Mouse (Mus musculus) olfactory bulb, adult 2 months (tissue): ENCODE data around the gene Cenpe. TPM values are rescaled to one million over a fixed set of nuclear protein-coding genes. Genes with fewer than 3 reads are reported as not detected.

Source experiments
- H3K27ac ChIP-seq: fragments of 200-500 bp; 2 replicates; pipeline ENCODE4 v1.5.1; 2012; ENCODE audit warnings: low read depth, low read length; ENCODE audit not compliant: insufficient read depth
- H3K4me1 ChIP-seq: fragments of 200-500 bp; 2 replicates; pipeline ENCODE4 v1.6.1; 2012; ENCODE audit warnings: low read length; ENCODE audit not compliant: control insufficient read depth, insufficient read depth
- H3K4me3 ChIP-seq: fragments of 200-500 bp; 2 replicates; pipeline ENCODE4 v1.5.1; 2012; ENCODE audit warnings: mild to moderate bottlenecking, low read depth, low read length, moderate library complexity; ENCODE audit not compliant: insufficient read depth
- CTCF ChIP-seq: fragments of 200-500 bp; IDR thresholded peaks from 2 replicates; pipeline ENCODE4 v1.5.1; 2012; ENCODE audit warnings: low read depth, mild to moderate bottlenecking, low read length, moderate library complexity; ENCODE audit not compliant: insufficient read depth
- POLR2A ChIP-seq: fragments of 200-500 bp; IDR thresholded peaks from 2 replicates; pipeline ENCODE4 v1.6.1; 2012; ENCODE audit warnings: mild to moderate bottlenecking, low read depth, low read length, moderate library complexity; ENCODE audit not compliant: insufficient read depth
- WGBS: fragments of 180-500 bp; shearing (Covaris S2); methylation state at CpG from one replicate; pipeline ENCODE4 v1.1.7; 2018; 5-methylcytosine and 5-hydroxymethylcytosine counted together
- polyA plus RNA-seq: library from polyadenylated mRNA; stranded (reverse); fragments of >200 nt; gene quantifications from 2 replicates; pipeline ENCODE4 v1.2.4, GENCODE M21; 2012; ENCODE audit warnings: low replicate concordance; ENCODE audit not compliant: missing spikeins, insufficient read depth, insufficient read length

The Cenpe gene
- polyA plus RNA-seq, 1 experiment: 38.3 TPM

DNA sequence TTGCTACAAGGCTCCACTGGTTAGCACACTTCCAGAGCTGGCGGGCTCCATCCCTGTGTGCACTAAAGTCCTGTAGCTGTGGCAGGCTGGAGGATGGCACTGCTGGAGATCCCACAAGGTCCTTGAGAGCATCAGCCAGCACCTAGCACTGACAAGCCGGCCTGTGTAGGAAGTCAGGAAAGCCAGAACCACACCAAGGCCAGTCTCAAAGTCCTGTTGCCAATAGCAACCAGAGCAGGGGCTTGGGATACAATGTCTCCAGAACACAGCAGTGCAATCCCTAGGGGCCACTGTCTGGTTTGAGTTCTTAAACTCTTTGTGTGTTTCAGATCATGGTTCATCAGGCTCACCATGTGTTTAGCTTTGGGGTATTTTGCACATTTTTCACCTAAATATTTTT, 102.5 kb downstream of the Cenpe start:
- TF ChIP-seq CTCF (no peak), POLR2A (no peak)
- WGBS: 59% methylated on average over 2 of the region's 2 CpGs

DNA sequence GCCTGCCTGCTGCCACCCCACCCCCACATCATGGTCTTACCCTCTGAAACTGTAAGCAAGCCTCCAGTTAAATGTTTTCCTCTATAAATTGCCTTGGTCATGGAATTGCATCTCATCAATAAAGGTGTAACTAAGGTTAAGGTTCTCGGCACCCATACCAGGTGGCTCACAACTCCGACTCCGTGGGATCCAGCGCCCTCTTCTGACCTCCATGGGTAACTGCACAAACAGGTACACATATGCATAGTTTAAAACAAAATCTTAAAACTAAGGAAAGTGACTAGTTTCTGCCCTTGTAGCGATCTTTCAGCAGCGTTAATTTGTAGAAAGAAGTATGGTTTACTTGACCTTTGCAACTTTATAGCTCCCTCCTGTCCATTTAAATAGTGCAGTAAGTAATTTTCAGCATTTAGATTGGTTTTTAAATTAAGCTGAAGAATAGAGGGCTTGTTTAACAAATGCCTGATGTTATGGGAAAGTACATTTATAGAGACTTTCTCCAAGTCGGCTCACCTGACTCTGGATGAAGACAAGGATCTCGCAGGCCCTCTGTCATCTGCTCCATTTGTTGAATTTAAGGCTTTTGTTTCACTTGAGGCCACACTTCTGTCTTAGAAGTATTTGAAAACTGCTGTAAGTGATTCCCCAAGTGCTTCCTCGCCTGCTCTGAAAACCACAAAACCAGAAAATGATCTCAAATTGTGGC, 103.5 kb downstream of the Cenpe start:
- TF ChIP-seq POLR2A (no peak), CTCF (no peak)
- WGBS: 95% methylated on average over 9 of the region's 9 CpGs
- no peaks in the 10 kb centered on the region for H3K4me1 ChIP-seq

More for the DNA sequence above, 102.5 kb downstream of the Cenpe start:
- no peak overlapping the region for H3K4me3 ChIP-seq
- no peak overlapping the region for H3K27ac ChIP-seq
- no peaks in the 10 kb centered on the region for H3K4me1 ChIP-seq

DNA sequence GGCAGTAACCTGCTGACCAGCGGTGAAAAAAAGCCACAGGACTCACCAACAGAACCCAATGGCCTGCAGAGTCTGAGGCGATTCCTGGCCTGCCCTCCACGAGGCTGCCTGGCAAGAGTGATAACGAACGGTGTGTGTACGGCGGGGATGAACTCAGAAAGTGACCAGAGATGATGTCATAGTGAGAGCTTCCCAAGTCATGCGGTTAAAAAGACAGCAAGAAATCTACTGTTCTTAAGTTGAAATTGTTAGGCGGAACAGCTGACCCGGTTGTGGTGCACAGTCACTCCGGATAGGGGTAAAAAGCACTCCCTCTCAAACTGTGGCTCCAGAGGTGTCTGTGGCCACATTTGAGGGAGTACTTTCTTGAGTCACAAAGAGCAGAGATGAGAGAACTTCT, 106.0 kb downstream of the Cenpe start:
- TF ChIP-seq CTCF: no peak
- no peak for TF ChIP-seq POLR2A
- WGBS: 91% methylated on average over 11 of the region's 11 CpGs
- H3K27ac ChIP-seq: no peak overlapping the region

More for the DNA sequence above, 103.5 kb downstream of the Cenpe start:
- H3K4me3 ChIP-seq: no peak overlapping the region
- H3K27ac ChIP-seq: no peak overlapping the region

More for the DNA sequence above, 106.0 kb downstream of the Cenpe start:
- no peaks in the 10 kb centered on the region for H3K4me1 ChIP-seq
- H3K4me3 ChIP-seq: no peak overlapping the region

Other genes starting within 250 kb of the Cenpe start
- not detected in 2 replicates for gene Bdh2, start 68.7 kb downstream of the Cenpe start, polyA plus RNA-seq
- not detected in 2 replicates for gene Slc9b2, start 95.2 kb downstream of the Cenpe start, polyA plus RNA-seq
- not detected in 2 replicates for gene Slc9b1, start 135.5 kb downstream of the Cenpe start, polyA plus RNA-seq
- gene Cisd2, start 211.4 kb downstream of the Cenpe start, polyA plus RNA-seq: not detected in 2 replicates
- 60.9 and 109 TPM in 2 replicates for gene Ube2d3, start 225.6 kb downstream of the Cenpe start, polyA plus RNA-seq